Mouse (Mus musculus): Measurements from ENCODE around the gene Fars2. TPM values are rescaled to one million over a fixed set of nuclear protein-coding genes. Genes with fewer than 3 reads are reported as not detected.

Fars2 gene
- 37.5 TPM for total RNA-seq (2023)

GRCm38 (mm10) chr13:36117143-36118014 is at the start of gene Fars2, which contains the start of gene Lyrm4:
Fars2 (plus strand) TSS chr13:36117412.
Lyrm4 (minus strand) TSS chr13:36117526.

GRCm38 (mm10) chr13:36734731-36735571 is 617.7 kb downstream of the Fars2 start, which contains the start of gene Nrn1:
Nrn1 (minus strand) TSS chr13:36735131.

Other genes starting within 250 kb of the Fars2 start
- gene Rpp40, start 211.1 kb upstream of the Fars2 start, total RNA-seq (2023), result 10.2 TPM
- gene Ppp1r3g, start 158.6 kb upstream of the Fars2 start, total RNA-seq (2023), result not detected
- 9.0 TPM for gene Lyrm4, start 114 bp downstream of the Fars2 start, total RNA-seq (2023)

Data from CD4-positive naive resting alpha-beta T cell, adult 57 days (primary cell).